Mouse (Mus musculus) CH12.LX (cell line): ENCODE results near the gene Tcf7l1. TPM values are rescaled to one million over a fixed set of nuclear protein-coding genes. Genes with fewer than 3 reads are reported as not detected.

Source experiments
- DNase-seq: peaks from one replicate; pipeline ENCODE4 v3.0.0-alpha.2; 2013; ENCODE audit errors: extremely low read depth
- H3K27ac ChIP-seq: 2 replicates; pipeline ENCODE4 v1.5.1; 2012; ENCODE audit warnings: low read depth, mild to moderate bottlenecking, control low read depth, moderate library complexity; ENCODE audit not compliant: insufficient read depth
- H3K27me3 ChIP-seq: replicated peaks from 2 replicates; pipeline ENCODE3; 2012; ENCODE audit warnings: inconsistent platforms
- H3K36me3 ChIP-seq, 2 experiments: replicated peaks in 1 of 2; 2 replicates each; pipeline versions ENCODE3 to v1.6.1; 2012; ENCODE audit warnings: inconsistent platforms in 1 of 2, low read length in 1 of 2, mild to moderate bottlenecking in 1 of 2, mixed read lengths in 1 of 2, moderate library complexity in 1 of 2; ENCODE audit not compliant: control insufficient read depth in 1 of 2, insufficient read depth in 1 of 2
- H3K4me1 ChIP-seq, 2 experiments: 2 replicates each; pipeline ENCODE4 v1.6.1; 2012; ENCODE audit warnings: inconsistent platforms in 1 of 2, moderate library complexity in 1 of 2; ENCODE audit not compliant: insufficient read depth in 2 of 2, control insufficient read depth in 1 of 2
- H3K4me2 ChIP-seq: 2 replicates; pipeline ENCODE4 v1.6.1; 2012; ENCODE audit warnings: low read depth, mild to moderate bottlenecking, control low read depth; ENCODE audit not compliant: poor library complexity, insufficient read depth, severe bottlenecking
- H3K4me3 ChIP-seq, 3 experiments: fragments of 150-350 bp in 1 of 3; sonication (generic) in 1 of 3; replicated peaks in 1 of 3; 2 replicates each; pipeline versions ENCODE3 to v1.5.1; 2011 to 2012; ENCODE audit warnings: low read depth in 2 of 3, low read length in 2 of 3, mild to moderate bottlenecking in 2 of 3, moderate library complexity in 2 of 3, control low read depth in 1 of 3, improper control_type of control experiment in 1 of 3, inconsistent platforms in 1 of 3, mixed read lengths in 1 of 3; ENCODE audit not compliant: poor library complexity in 1 of 3
- H3K79me2 ChIP-seq: replicated peaks from 2 replicates; pipeline ENCODE4 v1.6.1; 2012; ENCODE audit warnings: mild to moderate bottlenecking, moderate library complexity; ENCODE audit not compliant: control insufficient read depth, poor library complexity, insufficient read depth, severe bottlenecking; ENCODE audit errors: extremely low read depth
- H3K9ac ChIP-seq: 2 replicates; pipeline ENCODE4 v1.6.1; 2012; ENCODE audit warnings: low read depth, mild to moderate bottlenecking, control low read depth, moderate library complexity; ENCODE audit not compliant: insufficient read depth
- H3K9me3 ChIP-seq: replicated peaks from 2 replicates; pipeline ENCODE3; 2012; ENCODE audit warnings: low read length, inconsistent platforms, mixed read lengths
- BHLHE40 ChIP-seq: IDR thresholded peaks from 2 replicates; pipeline ENCODE4 v1.6.1; 2011; ENCODE audit warnings: mild to moderate bottlenecking, low read depth, low read length, improper control_type of control experiment
- CHD1 ChIP-seq: IDR thresholded peaks from 2 replicates; pipeline ENCODE4 v1.6.1; 2012; ENCODE audit warnings: low read depth, low read length, improper control_type of control experiment, inconsistent platforms
- CHD2 ChIP-seq: IDR thresholded peaks from 2 replicates; pipeline ENCODE4 v1.6.1; 2011; ENCODE audit warnings: low read length, improper control_type of control experiment
- CTCF ChIP-seq, 2 experiments: IDR thresholded peaks in 1 of 2; conservative IDR thresholded peaks in 1 of 2; 2 replicates each; pipeline ENCODE4 v1.5.1; 2011 to 2012; ENCODE audit warnings: low read depth in 2 of 2, low read length in 2 of 2, improper control_type of control experiment in 1 of 2, inconsistent platforms in 1 of 2, mild to moderate bottlenecking in 1 of 2, moderate library complexity in 1 of 2
- EP300 ChIP-seq: IDR thresholded peaks from 2 replicates; pipeline ENCODE4 v1.6.1; 2011; ENCODE audit warnings: low read length, improper control_type of control experiment
- ETS1 ChIP-seq: conservative IDR thresholded peaks from 2 replicates; pipeline ENCODE4 v1.6.1; 2012; ENCODE audit warnings: low read depth, mild to moderate bottlenecking, inconsistent platforms, low read length, improper control_type of control experiment, moderate library complexity
- MAFK ChIP-seq: IDR thresholded peaks from 2 replicates; pipeline ENCODE4 v1.6.1; 2011; ENCODE audit warnings: low read length, improper control_type of control experiment; ENCODE audit not compliant: insufficient replicate concordance
- MAX ChIP-seq: IDR thresholded peaks from 2 replicates; pipeline ENCODE4 v1.6.1; 2011; ENCODE audit warnings: low read length, improper control_type of control experiment
- MAZ ChIP-seq: IDR thresholded peaks from 2 replicates; pipeline ENCODE4 v1.6.1; 2012; ENCODE audit warnings: low read depth, mild to moderate bottlenecking, inconsistent platforms, low read length, improper control_type of control experiment, moderate library complexity
- MEF2A ChIP-seq: IDR thresholded peaks from 2 replicates; pipeline ENCODE4 v1.6.1; 2014; ENCODE audit warnings: low read depth, mild to moderate bottlenecking, inconsistent platforms, low read length, improper control_type of control experiment, borderline replicate concordance
- NELFE ChIP-seq: IDR thresholded peaks from 2 replicates; pipeline ENCODE4 v1.6.1; 2011; ENCODE audit warnings: low read depth, low read length, improper control_type of control experiment
- NRF1 ChIP-seq: IDR thresholded peaks from 2 replicates; pipeline ENCODE4 v1.6.1; 2014; ENCODE audit warnings: low read depth, mild to moderate bottlenecking, inconsistent platforms, low read length, improper control_type of control experiment, moderate library complexity
- POLR2A ChIP-seq: IDR thresholded peaks from 2 replicates; pipeline ENCODE4 v1.6.1; 2011; ENCODE audit warnings: low read depth, mild to moderate bottlenecking, improper control_type of control experiment, low read length
- RAD21 ChIP-seq: IDR thresholded peaks from 2 replicates; pipeline ENCODE4 v1.6.1; 2011; ENCODE audit warnings: low read depth, mild to moderate bottlenecking, low read length, improper control_type of control experiment, moderate library complexity
- SIN3A ChIP-seq: IDR thresholded peaks from 2 replicates; pipeline ENCODE4 v1.6.1; 2012; ENCODE audit warnings: low read length, improper control_type of control experiment, inconsistent platforms
- TBP ChIP-seq: conservative IDR thresholded peaks from 2 replicates; pipeline ENCODE4 v1.6.1; 2011; ENCODE audit warnings: low read depth, low read length, improper control_type of control experiment
- TCF12 ChIP-seq: IDR thresholded peaks from 2 replicates; pipeline ENCODE4 v1.6.1; 2014; ENCODE audit warnings: low read depth, mild to moderate bottlenecking, inconsistent platforms, low read length, improper control_type of control experiment
- UBTF ChIP-seq: IDR thresholded peaks from 2 replicates; pipeline ENCODE4 v1.6.1; 2012; ENCODE audit warnings: low read depth, mild to moderate bottlenecking, inconsistent platforms, low read length, improper control_type of control experiment, moderate library complexity
- USF1 ChIP-seq: IDR thresholded peaks from 2 replicates; pipeline ENCODE4 v1.6.1; 2014; ENCODE audit warnings: low read depth, mild to moderate bottlenecking, inconsistent platforms, low read length, improper control_type of control experiment
- USF2 ChIP-seq: conservative IDR thresholded peaks from 2 replicates; pipeline ENCODE4 v1.6.1; 2011; ENCODE audit warnings: low read depth, low read length, improper control_type of control experiment
- ZC3H11A ChIP-seq: IDR thresholded peaks from 2 replicates; pipeline ENCODE4 v1.6.1; 2012; ENCODE audit warnings: low read depth, mild to moderate bottlenecking, inconsistent platforms, low read length, improper control_type of control experiment
- ZKSCAN1 ChIP-seq: IDR thresholded peaks from 2 replicates; pipeline ENCODE4 v1.6.1; 2012; ENCODE audit warnings: low read depth, inconsistent platforms, low read length, improper control_type of control experiment, borderline replicate concordance
- ZMIZ1 ChIP-seq: IDR thresholded peaks from 2 replicates; pipeline ENCODE4 v1.6.1; 2012; ENCODE audit warnings: low read depth, mild to moderate bottlenecking, inconsistent platforms, low read length, improper control_type of control experiment
- ZNF384 ChIP-seq: IDR thresholded peaks from 2 replicates; pipeline ENCODE4 v1.6.1; 2012; ENCODE audit warnings: low read depth, low read length, improper control_type of control experiment, inconsistent platforms
- dilution Hi-C: fragments of 300-500 bp; cut with MboI; formaldehyde crosslinking; loops from 2 replicates; pipeline ENCODE4 v1.14.3; 2020; ENCODE audit warnings: low sequenced_read_pairs; ENCODE audit not compliant: extremely low pct_unique_long_range_greater_than_20kb, extremely low pct_ligation_motif_present
- in situ Hi-C: fragments of 300-500 bp; cut with MboI; formaldehyde crosslinking; loops from 3 replicates; pipeline ENCODE4 v1.14.3; 2019; ENCODE audit warnings: low sequenced_read_pairs, low pct_ligation_motif_present, low pct_unique_long_range_greater_than_20kb, mixed read lengths
- polyA plus RNA-seq: library from polyadenylated mRNA; unstranded; fragments of >175 nt; gene quantifications from 2 replicates; pipeline ENCODE4 v1.2.1, GENCODE M21; 2012; ENCODE audit warnings: low read depth; ENCODE audit not compliant: insufficient read length
- total RNA-seq, 2 experiments: library from RNA; depleted of rRNA; stranded (reverse); fragments of 300-350 nt in 1 of 2; fragments of >200 nt in 1 of 2; gene quantifications; 2 replicates each; pipeline ENCODE4 v1.2.3; 2012 to 2014

Tcf7l1 gene
- total and polyA plus RNA-seq, 3 experiments = 0.13 to 9.9 (median 0.47) TPM

DNA sequence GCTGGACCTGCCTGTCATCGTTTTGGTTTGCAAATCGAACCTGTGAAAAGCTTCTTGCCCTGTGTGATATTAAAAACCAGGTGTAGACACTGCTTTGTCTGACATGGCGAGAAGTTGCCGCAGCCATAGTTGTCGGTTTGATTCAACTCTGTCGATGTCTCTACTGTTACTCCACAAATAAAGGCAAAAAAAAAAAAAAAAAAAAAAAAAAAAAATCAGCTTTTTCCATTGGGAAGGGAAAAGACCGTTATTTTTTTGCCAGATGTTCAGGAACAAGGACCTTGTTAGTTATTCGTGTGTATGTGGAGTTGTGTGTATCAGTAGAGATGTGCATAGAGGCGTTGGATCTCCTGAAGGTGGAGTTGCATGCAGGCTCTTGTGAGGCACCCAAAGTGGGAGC is 36.7 kb upstream of the Tcf7l1 start:
- no peak overlapping the region for H3K27ac ChIP-seq
- in situ Hi-C loops = loop anchor here (25.0 kb wide), 2 partner anchors 337 to 413 kb away; partner anchors contain the start of gene Ggcx
- H3K4me2 ChIP-seq = no peak overlapping the region
- no peak for DNase-seq
- TF ChIP-seq CHD1 (no peak), ZNF384 (peak; percentile 46), ZC3H11A (no peak)
- no peaks in the 10 kb centered on the region for H3K27me3 ChIP-seq
- dilution Hi-C loops = no loop called here
- H3K79me2 ChIP-seq = no peaks in the 10 kb centered on the region
- no peaks in the 10 kb centered on the region for H3K4me1 ChIP-seq
- H3K9ac ChIP-seq = no peak overlapping the region
- H3K4me3 ChIP-seq = no peak overlapping the region
- H3K36me3 ChIP-seq = no peaks in the 10 kb centered on the region
- peaks cover 3% of the 10 kb centered on the region for H3K9me3 ChIP-seq

DNA sequence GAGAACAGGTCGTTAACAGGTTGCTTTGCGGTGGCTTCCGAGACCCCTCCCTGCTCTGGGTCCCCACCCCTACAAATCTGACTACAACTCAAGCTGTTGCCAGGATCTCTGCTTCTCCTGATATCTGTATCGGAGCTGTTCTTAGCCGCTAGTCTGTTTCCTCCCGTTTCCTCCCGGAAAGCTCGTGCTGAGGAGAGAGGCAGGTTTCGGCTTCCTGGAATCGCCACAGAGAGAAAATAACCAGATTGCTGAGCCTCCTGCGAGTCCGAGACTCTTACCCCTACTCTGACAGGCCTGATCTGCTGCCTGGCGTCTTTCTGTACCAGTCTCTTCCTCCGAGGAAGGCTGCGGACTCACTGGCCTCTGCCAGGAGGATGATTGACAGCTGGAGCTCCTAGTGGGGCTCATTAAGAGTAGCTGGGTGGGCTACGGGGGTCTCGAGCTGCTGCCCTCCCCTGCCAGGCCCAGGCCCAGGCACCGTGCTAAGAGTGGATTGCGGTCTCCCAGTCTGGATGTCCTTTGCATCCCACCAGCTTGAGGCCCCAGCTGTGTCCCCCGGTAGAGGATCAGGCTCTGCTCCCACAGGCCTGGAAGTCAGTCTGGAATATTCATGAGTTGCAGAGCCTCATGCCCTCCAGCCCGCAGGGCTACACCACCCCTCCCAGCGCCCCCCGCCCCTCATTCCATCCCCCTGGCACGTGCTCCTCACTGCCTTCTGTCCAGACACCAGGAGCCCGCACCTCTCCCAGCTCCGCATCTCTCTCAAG is 36.1 kb upstream of the Tcf7l1 start:
- H3K4me2 ChIP-seq = no peak overlapping the region
- no peak for DNase-seq
- TF ChIP-seq CHD2 (no peak), TBP (no peak), RAD21 (no peak), NRF1 (no peak), ZC3H11A (no peak), ZMIZ1 (no peak), BHLHE40 (no peak), CTCF (conservative IDR thresholded peaks at IDR 0.05 in 1 of 2, IDR thresholded peaks at IDR 0.05 in 1 of 2; ENCODE audit: low read depth in 2 of 2, low read length in 2 of 2) (no peak), CHD1 (no peak)
- TF ChIP-seq, all 38 proteins: peak for 0

DNA sequence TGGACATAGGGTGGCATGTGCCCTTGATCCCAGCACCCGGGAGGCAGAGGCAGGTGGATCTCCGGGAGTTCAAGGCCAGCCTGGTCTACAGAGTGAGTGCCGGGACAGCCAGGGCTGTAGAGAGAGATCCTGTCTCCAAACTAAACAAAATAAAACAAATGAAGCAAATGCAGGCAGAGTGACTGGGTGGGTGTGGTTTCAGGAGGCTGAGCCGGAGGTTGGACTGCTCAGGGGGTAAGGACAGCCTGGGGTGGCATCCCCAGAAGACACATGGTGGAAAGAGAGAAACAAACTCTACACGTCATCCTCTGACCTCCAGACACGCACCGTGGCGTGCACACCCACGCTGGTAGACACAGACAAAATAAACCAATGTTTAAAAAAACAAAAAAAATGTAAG is 24.4 kb upstream of the Tcf7l1 start:
- no peak overlapping the region for H3K4me2 ChIP-seq
- in situ Hi-C loops = no loop called here

More for the DNA sequence above, 36.1 kb upstream of the Tcf7l1 start:
- H3K79me2 ChIP-seq = no peaks in the 10 kb centered on the region
- dilution Hi-C loops (no loop called here), in situ Hi-C loops (loop anchor here (25.0 kb wide), 2 partner anchors 337 to 413 kb away; partner anchors contain the start of gene Ggcx)
- no peaks in the 10 kb centered on the region for H3K4me1 ChIP-seq
- no peak overlapping the region for H3K4me3 ChIP-seq
- H3K9ac ChIP-seq = no peak overlapping the region
- H3K9me3 ChIP-seq = peaks cover 3% of the 10 kb centered on the region
- no peaks in the 10 kb centered on the region for H3K27me3 ChIP-seq
- no peak overlapping the region for H3K27ac ChIP-seq
- no peaks in the 10 kb centered on the region for H3K36me3 ChIP-seq

More for the DNA sequence above, 24.4 kb upstream of the Tcf7l1 start:
- no peak for DNase-seq
- H3K36me3 ChIP-seq = no peaks in the 10 kb centered on the region
- TF ChIP-seq POLR2A (no peak), TCF12 (no peak), SIN3A (no peak), MAZ (no peak), BHLHE40 (no peak), ZNF384 (no peak), NRF1 (no peak), MAFK (no peak), EP300 (no peak), ZKSCAN1 (no peak), USF1 (no peak), USF2 (no peak), RAD21 (no peak), MEF2A (no peak), NELFE (no peak), MAX (no peak), ZC3H11A (no peak), ETS1 (no peak), UBTF (no peak), CHD2 (no peak)
- no peak overlapping the region for H3K9ac ChIP-seq
- no peak overlapping the region for H3K27ac ChIP-seq
- H3K9me3 ChIP-seq = no peaks in the 10 kb centered on the region
- dilution Hi-C loops = no loop called here
- no peak overlapping the region for H3K4me3 ChIP-seq
- H3K27me3 ChIP-seq = no peaks in the 10 kb centered on the region
- H3K4me1 ChIP-seq = no peaks in the 10 kb centered on the region
- no peaks in the 10 kb centered on the region for H3K79me2 ChIP-seq
